Mouse (Mus musculus) embryonic fibroblast, embryonic 13.5 days (primary cell): ENCODE measurements around the gene Nudt14. TPM values are rescaled to one million over a fixed set of nuclear protein-coding genes. Genes with fewer than 3 reads are reported as not detected.
A peak's percentile ranks its signal among the peaks of the same experiment; 100 is the strongest.

Experiments used
- H3K27ac ChIP-seq: 2 replicates; pipeline ENCODE4 v1.5.1; 2012; ENCODE audit warnings: low read length, control low read depth, inconsistent platforms; ENCODE audit not compliant: insufficient read depth
- H3K4me1 ChIP-seq: 2 replicates; pipeline ENCODE4 v1.6.1; 2011; ENCODE audit warnings: low read length; ENCODE audit not compliant: control insufficient read depth, insufficient read depth
- H3K4me3 ChIP-seq: 2 replicates; pipeline ENCODE4 v1.5.1; 2011; ENCODE audit warnings: mild to moderate bottlenecking, control low read depth, low read length; ENCODE audit not compliant: insufficient read depth
- CTCF ChIP-seq: IDR thresholded peaks from 2 replicates; pipeline ENCODE4 v1.5.1; 2011; ENCODE audit warnings: mild to moderate bottlenecking, control low read depth, low read length, moderate library complexity, borderline replicate concordance; ENCODE audit not compliant: insufficient read depth
- POLR2A ChIP-seq: IDR thresholded peaks from 2 replicates; pipeline ENCODE4 v1.6.1; 2011; ENCODE audit warnings: low read depth, mild to moderate bottlenecking, control low read depth, low read length, moderate library complexity
- polyA plus RNA-seq: library from polyadenylated mRNA; stranded (reverse); fragments of >200 nt; gene quantifications from 2 replicates; pipeline ENCODE4 v1.2.4, GENCODE M21; 2011; ENCODE audit warnings: low read depth; ENCODE audit not compliant: missing spikeins, insufficient read length

The Nudt14 gene
- polyA plus RNA-seq, 1 experiment = 8.4 TPM

- no peak for TF ChIP-seq POLR2A
- no peak overlapping the region for H3K4me3 ChIP-seq
- no peaks in the 10 kb centered on the region for H3K4me1 ChIP-seq
- no peak overlapping the region for H3K27ac ChIP-seq
These were observed 27.7 kb upstream of the Nudt14 start for GRCm38 (mm10) chr12:112969616-112970015.

- Histone ChIP-seq H3K4me1 (no peaks in the 10 kb centered on the region), H3K4me3 (no peak overlapping the region), H3K27ac (no peak overlapping the region)
- TF ChIP-seq CTCF (no peak), POLR2A (no peak)
These were observed 27.0 kb upstream of the Nudt14 start for GRCm38 (mm10) chr12:112968943-112969342.

GRCm38 (mm10) chr12:112965783-112966182, 23.9 kb upstream of the Nudt14 start:
- TF ChIP-seq POLR2A (no peak), CTCF (no peak)
- H3K4me3 ChIP-seq = no peak overlapping the region

GRCm38 (mm10) chr12:112961872-112962271, 19.9 kb upstream of the Nudt14 start:
- Histone ChIP-seq H3K27ac (no peak overlapping the region), H3K4me3 (no peak overlapping the region), H3K4me1 (no peaks in the 10 kb centered on the region)
- no peak for TF ChIP-seq CTCF
- no peak for TF ChIP-seq POLR2A

More at GRCm38 (mm10) chr12:112965783-112966182, 23.9 kb upstream of the Nudt14 start:
- Histone ChIP-seq H3K27ac (no peak overlapping the region), H3K4me1 (no peaks in the 10 kb centered on the region)

- no peak overlapping the region for H3K4me3 ChIP-seq
- no peaks in the 10 kb centered on the region for H3K4me1 ChIP-seq
- TF ChIP-seq CTCF (no peak), POLR2A (no peak)
- H3K27ac ChIP-seq = no peak overlapping the region
These were observed 19.5 kb upstream of the Nudt14 start for GRCm38 (mm10) chr12:112961428-112961827.

GRCm38 (mm10) chr12:112959421-112959820, 17.5 kb upstream of the Nudt14 start:
- Histone ChIP-seq H3K4me1 (no peaks in the 10 kb centered on the region), H3K27ac (no peak overlapping the region), H3K4me3 (no peak overlapping the region)
- TF ChIP-seq POLR2A (no peak), CTCF (no peak)

GRCm38 (mm10) chr12:112958303-112958702, 16.4 kb upstream of the Nudt14 start:
- H3K27ac ChIP-seq = no peak overlapping the region
- no peaks in the 10 kb centered on the region for H3K4me1 ChIP-seq
- TF ChIP-seq CTCF (peak; percentile 51; the same call in 1 of the 2 replicates), POLR2A (no peak)
- H3K4me3 ChIP-seq = no peak overlapping the region

GRCm38 (mm10) chr12:112955800-112956199, 13.9 kb upstream of the Nudt14 start:
- TF ChIP-seq CTCF (peak; percentile 84; the same call in 1 of the 2 replicates), POLR2A (no peak)
- H3K4me3 ChIP-seq = no peak overlapping the region
- H3K4me1 ChIP-seq = no peaks in the 10 kb centered on the region
- no peak overlapping the region for H3K27ac ChIP-seq

GRCm38 (mm10) chr12:112952926-112953565, 11.1 kb upstream of the Nudt14 start:
- TF ChIP-seq CTCF (no peak), POLR2A (no peak)
- Histone ChIP-seq H3K4me1 (no peaks in the 10 kb centered on the region), H3K27ac (no peak overlapping the region), H3K4me3 (no peak overlapping the region)

- Histone ChIP-seq H3K4me1 (no peaks in the 10 kb centered on the region), H3K27ac (no peak overlapping the region), H3K4me3 (no peak overlapping the region)
- TF ChIP-seq POLR2A (no peak), CTCF (no peak)
These were observed 10.5 kb upstream of the Nudt14 start for GRCm38 (mm10) chr12:112952433-112952832.

GRCm38 (mm10) chr12:112951150-112951842, 9.4 kb upstream of the Nudt14 start:
- Histone ChIP-seq H3K4me3 (no peak overlapping the region), H3K27ac (no peak overlapping the region)

More at GRCm38 (mm10) chr12:112951150-112951842, 9.4 kb upstream of the Nudt14 start:
- TF ChIP-seq CTCF = no peak
- TF ChIP-seq POLR2A = no peak
- H3K4me1 ChIP-seq = no peaks in the 10 kb centered on the region
